Mouse (Mus musculus) limb, embryonic 11.5 days (tissue): ENCODE measurements at regions not wholly inside any gene's neighbourhood (a gene's known extent, or its start where the extent isn't known, plus 50 kb on each side); places are given as distances from the start of the nearest gene placed in this dataset.

Source experiments
- ATAC-seq: fragments of 200-750 bp; cut with Nextera tagmentation; 2 replicates; pipeline ENCODE4 v1.8.0; 2017; ENCODE audit warnings: low read depth; ENCODE audit not compliant: insufficient number of reproducible peaks, low FRiP score, low TSS enrichment
- DNase-seq: peaks from one replicate; pipeline ENCODE4 v3.0.0-alpha.2; 2015; ENCODE audit warnings: low spot score
- H3K27ac ChIP-seq: fragments of 300-500 bp; sonication (generic); replicated peaks from 2 replicates; pipeline ENCODE4 v1.5.1; 2014; ENCODE audit warnings: low read depth, mild to moderate bottlenecking, low read length
- H3K27me3 ChIP-seq: fragments of 300-500 bp; sonication (generic); 2 replicates; pipeline ENCODE4 v1.6.1; 2014; ENCODE audit warnings: mild to moderate bottlenecking, low read length, mixed read lengths; ENCODE audit not compliant: control insufficient read depth, insufficient read depth
- H3K36me3 ChIP-seq: fragments of 300-500 bp; sonication (generic); 2 replicates; pipeline ENCODE4 v1.6.1; 2014; ENCODE audit warnings: mild to moderate bottlenecking, low read length, moderate library complexity, mixed read lengths; ENCODE audit not compliant: control insufficient read depth, insufficient read depth
- H3K4me1 ChIP-seq: fragments of 300-500 bp; sonication (generic); 2 replicates; pipeline ENCODE4 v1.6.1; 2014; ENCODE audit warnings: low read length, mixed read lengths; ENCODE audit not compliant: control insufficient read depth, insufficient read depth
- H3K4me2 ChIP-seq: fragments of 300-500 bp; sonication (generic); 2 replicates; pipeline ENCODE4 v1.6.1; 2014; ENCODE audit warnings: low read depth, mild to moderate bottlenecking, moderate library complexity; ENCODE audit not compliant: severe bottlenecking
- H3K4me3 ChIP-seq: fragments of 300-500 bp; sonication (generic); 2 replicates; pipeline ENCODE4 v1.5.1; 2014; ENCODE audit warnings: low read depth, low read length
- H3K9ac ChIP-seq: fragments of 300-500 bp; sonication (generic); 2 replicates; pipeline ENCODE4 v1.6.1; 2014; ENCODE audit warnings: mild to moderate bottlenecking, low read length
- H3K9me3 ChIP-seq: fragments of 300-500 bp; sonication (generic); 2 replicates; pipeline ENCODE4 v1.6.1; 2016; ENCODE audit warnings: low read length; ENCODE audit not compliant: control insufficient read depth
- WGBS: fragments of 180-500 bp; shearing (Covaris S2); extraction: QIAGEN DNeasy Blood & Tissue Kit; methylation state at CpG from one replicate; pipeline ENCODE4 v1.1.7; 2014; 5-methylcytosine and 5-hydroxymethylcytosine counted together

DNA sequence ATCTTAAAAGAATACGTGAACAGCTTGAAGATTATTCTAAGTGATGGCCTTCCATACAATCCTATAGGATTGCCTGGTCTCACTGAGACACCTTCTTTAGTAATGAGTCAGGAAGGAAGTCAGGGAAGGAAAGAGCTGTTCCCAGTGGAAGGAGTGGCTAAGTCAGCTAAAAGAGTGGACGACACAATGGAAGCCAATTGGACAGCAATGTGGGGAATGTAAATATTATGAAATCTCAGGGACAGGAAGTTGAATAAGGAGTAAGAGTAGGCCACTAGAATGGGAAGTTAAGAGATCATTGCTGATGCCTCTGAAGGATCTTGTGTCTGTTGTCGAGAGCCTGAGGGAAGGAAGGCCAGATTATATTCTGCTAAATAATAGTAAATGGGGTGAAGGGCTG is 258.9 kb downstream of the Btg1 start:
- Histone ChIP-seq H3K9ac (no peak overlapping the region), H3K27ac (no peak overlapping the region), H3K4me2 (no peak overlapping the region), H3K36me3 (no peaks in the 10 kb centered on the region), H3K4me1 (0 out of 2 replicates have a peak, but pooled peaks cover 3% of the 10 kb centered on the region), H3K9me3 (no peaks in the 10 kb centered on the region), H3K27me3 (no peaks in the 10 kb centered on the region), H3K4me3 (no peak overlapping the region)
- ATAC-seq: no peak
- WGBS: 88% methylated on average over 3 of the region's 3 CpGs
- no peak for DNase-seq

DNA sequence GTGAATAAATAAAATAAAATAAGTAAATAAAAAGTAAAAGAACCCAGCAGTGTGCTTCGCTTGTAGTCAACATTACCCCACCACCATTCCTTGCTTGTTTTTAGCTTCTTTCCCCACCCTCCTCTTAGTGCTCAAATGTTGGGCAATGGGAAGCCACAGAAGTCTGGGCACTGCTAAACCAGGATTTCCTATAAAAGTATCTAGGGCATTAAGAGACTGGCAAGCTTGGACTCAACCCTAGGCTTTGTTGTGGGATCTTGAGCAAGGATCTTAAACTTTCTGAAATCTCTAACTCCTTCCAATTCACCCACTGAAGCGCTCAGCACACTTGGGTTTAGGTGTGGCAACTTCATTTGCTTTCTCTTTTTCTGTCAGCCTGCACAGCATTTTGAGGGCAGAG is 262.6 kb downstream of the Btg1 start:
- ATAC-seq: no peak
- WGBS: 94% methylated on average over 2 of the region's 2 CpGs

DNA sequence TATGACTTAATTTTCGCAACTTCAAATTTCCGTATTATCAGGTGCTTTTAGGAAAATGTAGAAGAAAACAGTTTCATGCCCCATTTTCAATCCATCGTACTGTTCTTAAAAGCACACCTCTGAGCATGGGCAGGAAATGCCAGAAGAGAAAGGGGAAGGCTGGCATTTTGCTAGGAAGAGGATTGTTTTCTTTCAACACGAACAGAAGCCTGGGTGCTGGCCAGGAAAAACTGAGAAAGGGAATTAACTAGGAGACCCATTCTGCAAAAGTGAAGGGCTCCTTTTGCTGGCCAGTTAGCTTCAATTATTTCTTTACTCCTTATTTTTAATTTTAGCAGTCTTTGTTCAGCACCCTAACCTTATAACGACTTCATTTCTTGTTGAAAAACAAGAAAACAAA is 264.0 kb downstream of the Btg1 start:
- Histone ChIP-seq H3K27me3 (no peaks in the 10 kb centered on the region), H3K27ac (no peak overlapping the region), H3K4me3 (no peak overlapping the region), H3K4me1 (0 out of 2 replicates have a peak, but pooled peaks cover 3% of the 10 kb centered on the region), H3K9me3 (no peaks in the 10 kb centered on the region), H3K9ac (no peak overlapping the region), H3K4me2 (no peak overlapping the region), H3K36me3 (no peaks in the 10 kb centered on the region)
- DNase-seq (no peak), ATAC-seq (no peak)
- WGBS: 85% methylated on average over 5 of the region's 5 CpGs

More for the DNA sequence above, 262.6 kb downstream of the Btg1 start:
- Histone ChIP-seq H3K4me2 (no peak overlapping the region), H3K36me3 (no peaks in the 10 kb centered on the region), H3K9me3 (no peaks in the 10 kb centered on the region), H3K27me3 (no peaks in the 10 kb centered on the region), H3K4me3 (no peak overlapping the region), H3K27ac (no peak overlapping the region), H3K4me1 (0 out of 2 replicates have a peak, but pooled peaks cover 3% of the 10 kb centered on the region), H3K9ac (no peak overlapping the region)
- no peak for DNase-seq

DNA sequence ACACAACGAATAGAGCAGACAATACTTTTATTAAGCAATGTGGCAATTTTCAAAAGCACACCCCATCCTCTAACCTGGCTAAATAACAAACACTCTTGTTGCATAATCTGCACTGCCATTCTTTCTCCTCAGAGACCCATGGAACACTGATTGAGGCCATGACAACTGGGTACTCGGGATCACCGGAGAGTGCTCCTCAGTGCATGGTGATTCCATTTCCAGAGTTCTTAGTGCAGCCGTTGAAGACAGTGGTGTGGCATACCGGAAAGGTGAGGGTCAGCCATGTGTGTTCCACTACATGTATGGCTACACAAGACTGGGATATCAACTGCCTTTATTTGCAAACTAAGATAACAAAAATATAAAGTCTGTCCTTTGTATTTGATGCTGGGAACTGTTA is 264.4 kb downstream of the Btg1 start:
- Histone ChIP-seq H3K27me3 (no peaks in the 10 kb centered on the region), H3K4me1 (0 out of 2 replicates have a peak, but pooled peaks cover 3% of the 10 kb centered on the region), H3K27ac (no peak overlapping the region), H3K9me3 (no peaks in the 10 kb centered on the region), H3K9ac (no peak overlapping the region), H3K4me3 (no peak overlapping the region), H3K4me2 (no peak overlapping the region), H3K36me3 (no peaks in the 10 kb centered on the region)
- ATAC-seq (no peak), DNase-seq (no peak)
- 93% methylated on average over 5 of the region's 5 CpGs for WGBS

DNA sequence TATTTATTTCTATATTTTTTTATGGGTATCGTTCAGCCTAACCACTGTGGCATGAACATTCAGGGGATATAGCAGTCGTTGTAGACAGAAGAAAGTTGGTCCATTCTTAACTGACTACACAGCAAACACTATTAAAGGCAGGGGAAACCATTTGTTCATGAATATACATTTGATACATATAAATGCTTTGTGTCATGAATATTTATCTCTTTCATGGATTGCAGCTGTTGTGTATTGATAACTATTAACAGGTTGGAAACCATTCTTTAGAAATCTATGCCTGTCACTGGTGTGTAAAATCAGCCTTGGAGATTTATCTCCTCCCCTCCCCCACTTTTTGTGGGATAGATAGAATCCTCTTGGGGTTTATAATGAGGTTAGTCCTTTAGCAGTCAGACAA is 264.9 kb downstream of the Btg1 start:
- 0 out of 2 replicates have a peak, but pooled peaks cover 1% of the 10 kb centered on the region for H3K4me1 ChIP-seq
- H3K27me3 ChIP-seq: no peaks in the 10 kb centered on the region
- no peak for ATAC-seq
- 88% methylated on average over 2 of the region's 2 CpGs for WGBS
- H3K4me2 ChIP-seq: no peak overlapping the region
- no peak for DNase-seq
- H3K36me3 ChIP-seq: no peaks in the 10 kb centered on the region
- H3K9me3 ChIP-seq: no peaks in the 10 kb centered on the region
- H3K9ac ChIP-seq: no peak overlapping the region
- H3K27ac ChIP-seq: no peak overlapping the region
- H3K4me3 ChIP-seq: no peak overlapping the region

DNA sequence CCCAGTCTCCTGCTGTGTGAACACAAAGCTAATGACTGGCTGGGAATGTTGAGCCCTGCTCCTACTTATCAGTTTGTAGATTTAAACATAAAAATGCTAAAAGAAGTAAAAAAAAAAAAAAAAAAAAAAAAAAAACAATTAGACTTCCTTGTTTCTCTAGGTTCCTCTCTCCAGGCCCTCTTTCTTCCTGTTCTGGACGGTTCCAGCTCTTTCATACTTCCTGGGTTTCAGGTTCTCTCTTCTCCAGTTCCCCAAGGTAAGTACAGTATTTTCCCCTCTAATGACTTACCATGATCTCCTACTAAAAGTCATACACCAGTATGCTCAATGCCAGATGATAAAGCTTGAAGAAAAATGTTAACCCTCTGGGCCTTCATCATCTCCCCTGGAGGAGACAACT is 284.3 kb downstream of the Btg1 start:
- H3K9me3 ChIP-seq: no peaks in the 10 kb centered on the region
- no peaks in the 10 kb centered on the region for H3K36me3 ChIP-seq
- WGBS: 88% methylated on average over 1 of the region's 1 CpGs
- H3K4me1 ChIP-seq: no peaks in the 10 kb centered on the region
- no peak overlapping the region for H3K27ac ChIP-seq
- no peak for ATAC-seq
- no peaks in the 10 kb centered on the region for H3K27me3 ChIP-seq
- H3K4me3 ChIP-seq: no peak overlapping the region
- no peak overlapping the region for H3K9ac ChIP-seq
- DNase-seq: no peak
- no peak overlapping the region for H3K4me2 ChIP-seq

DNA sequence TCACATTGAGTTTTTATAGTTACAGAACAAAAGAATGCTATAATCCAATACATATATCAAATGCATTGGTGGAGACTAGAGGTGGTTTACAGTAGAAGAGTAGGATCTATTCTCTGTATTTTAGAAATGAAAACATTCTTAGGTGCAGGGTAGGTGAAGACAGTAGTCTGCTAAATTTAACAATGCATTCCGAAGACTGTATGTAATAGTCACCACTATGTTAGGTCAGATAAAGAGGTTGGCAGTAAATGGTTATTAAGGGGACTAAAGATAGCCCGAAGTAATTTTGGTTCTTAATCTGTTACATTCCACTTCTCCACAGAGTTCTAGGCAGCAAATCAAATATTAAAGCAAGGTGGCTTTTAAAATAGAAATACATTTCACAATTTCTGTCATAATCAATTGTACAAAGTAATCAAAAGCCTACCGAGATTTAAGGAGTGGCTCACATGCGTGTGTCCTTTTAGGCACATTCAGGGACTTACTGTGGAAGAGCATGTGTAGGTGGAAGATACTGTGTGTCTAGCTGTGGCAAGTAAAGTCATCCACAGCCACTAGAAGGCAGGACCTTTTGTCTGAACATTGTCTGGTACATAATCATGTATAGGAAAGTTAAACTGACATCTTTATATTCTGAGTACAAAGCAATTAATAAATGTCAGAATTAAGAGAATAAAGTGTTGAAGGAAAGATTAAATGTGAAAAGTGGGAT is 288.4 kb downstream of the Btg1 start:
- Histone ChIP-seq H3K4me3 (no peak overlapping the region), H3K36me3 (no peaks in the 10 kb centered on the region), H3K9me3 (no peaks in the 10 kb centered on the region), H3K4me2 (no peak overlapping the region), H3K4me1 (no peaks in the 10 kb centered on the region), H3K27me3 (no peaks in the 10 kb centered on the region), H3K27ac (no peak overlapping the region), H3K9ac (no peak overlapping the region)
- ATAC-seq (no peak), DNase-seq (no peak)
- WGBS: 89% methylated on average over 4 of the region's 4 CpGs

DNA sequence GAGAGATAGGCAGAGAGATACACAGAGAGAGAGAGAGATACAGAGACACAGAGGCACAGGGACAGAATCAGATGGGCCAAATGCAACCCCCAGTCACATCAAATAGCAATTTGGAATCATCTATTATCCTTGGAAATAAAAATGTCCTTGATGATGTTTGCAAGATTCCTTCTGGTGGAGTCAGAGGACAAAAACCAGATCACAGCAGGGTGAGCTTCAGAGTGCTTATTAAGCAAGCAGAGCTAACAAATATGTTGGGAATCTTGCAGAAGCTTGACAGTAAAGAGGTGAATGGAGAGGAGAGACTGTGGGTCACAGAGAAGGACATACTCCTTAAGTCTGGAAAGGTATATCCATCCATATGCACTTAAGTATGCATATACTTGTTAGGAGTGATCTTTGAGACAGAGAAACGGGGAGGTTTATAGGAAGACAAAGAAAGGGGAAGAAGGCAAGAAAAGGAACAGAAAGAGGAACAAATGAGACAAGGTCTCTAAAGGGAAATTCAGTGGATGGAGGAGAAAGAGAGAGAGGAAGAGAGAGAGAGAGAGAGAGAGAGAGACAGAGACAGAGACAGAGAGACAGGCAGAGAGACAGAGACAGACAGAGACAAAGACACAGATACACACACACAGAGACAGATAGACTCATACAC is 293.0 kb downstream of the Btg1 start:
- no peak for ATAC-seq
- H3K4me2 ChIP-seq: no peak overlapping the region
- H3K4me1 ChIP-seq: no peaks in the 10 kb centered on the region
- H3K9ac ChIP-seq: no peak overlapping the region
- H3K4me3 ChIP-seq: no peak overlapping the region
- H3K27ac ChIP-seq: no peak overlapping the region
- peaks cover 4% of the 10 kb centered on the region; the same call in 1 of the 2 replicates for H3K9me3 ChIP-seq
- 81% methylated on average over 1 of the region's 1 CpGs for WGBS
- no peaks in the 10 kb centered on the region for H3K27me3 ChIP-seq
- DNase-seq: no peak
- no peaks in the 10 kb centered on the region for H3K36me3 ChIP-seq
